Mouse (Mus musculus) limb, embryonic 14.5 days (tissue): Measurements from ENCODE around the gene Foxn1. TPM values are rescaled to one million over a fixed set of nuclear protein-coding genes. Genes with fewer than 3 reads are reported as not detected.

Experiments used
- ATAC-seq: fragments of 200-750 bp; cut with Nextera tagmentation; 2 replicates; pipeline ENCODE4 v1.8.0; 2017; ENCODE audit warnings: low read depth, moderate number of reproducible peaks, moderate TSS enrichment; ENCODE audit not compliant: low FRiP score
- DNase-seq: peaks from one replicate; pipeline ENCODE4 v3.0.0-alpha.2; 2015; ENCODE audit warnings: low spot score
- H3K27ac ChIP-seq: fragments of 300-500 bp; sonication (generic); replicated peaks from 2 replicates; pipeline ENCODE4 v1.5.1; 2014; ENCODE audit warnings: low read depth, mild to moderate bottlenecking, low read length, moderate library complexity, mixed read lengths
- H3K27me3 ChIP-seq: fragments of 300-500 bp; sonication (generic); 2 replicates; pipeline ENCODE4 v1.6.1; 2014; ENCODE audit warnings: low read length, mixed read lengths; ENCODE audit not compliant: control insufficient read depth, insufficient read depth
- H3K36me3 ChIP-seq: fragments of 300-500 bp; sonication (generic); 2 replicates; pipeline ENCODE4 v1.6.1; 2014; ENCODE audit warnings: mild to moderate bottlenecking, low read length, moderate library complexity, mixed read lengths; ENCODE audit not compliant: control insufficient read depth, insufficient read depth
- H3K4me1 ChIP-seq: fragments of 300-500 bp; sonication (generic); 2 replicates; pipeline ENCODE4 v1.6.1; 2014; ENCODE audit warnings: antibody characterized with exemption, low read length, mixed read lengths; ENCODE audit not compliant: control insufficient read depth, insufficient read depth
- H3K4me2 ChIP-seq: fragments of 300-500 bp; sonication (generic); replicated peaks from 2 replicates; pipeline ENCODE4 v1.6.1; 2014; ENCODE audit warnings: low read depth, mild to moderate bottlenecking, low read length, moderate library complexity; ENCODE audit not compliant: severe bottlenecking
- H3K4me3 ChIP-seq: fragments of 300-500 bp; sonication (generic); replicated peaks from 2 replicates; pipeline ENCODE4 v1.5.1; 2014; ENCODE audit warnings: low read length
- H3K9ac ChIP-seq: fragments of 300-500 bp; sonication (generic); 2 replicates; pipeline ENCODE4 v1.6.1; 2014; ENCODE audit warnings: mild to moderate bottlenecking, low read depth, low read length, moderate library complexity; ENCODE audit not compliant: severe bottlenecking
- H3K9me3 ChIP-seq: fragments of 300-500 bp; sonication (generic); 2 replicates; pipeline ENCODE4 v1.6.1; 2016; ENCODE audit warnings: low read length; ENCODE audit not compliant: control insufficient read depth
- POLR2A ChIP-seq: fragments of 200-500 bp; IDR thresholded peaks from 2 replicates; pipeline ENCODE4 v1.8.0; 2012; ENCODE audit warnings: inconsistent platforms, mild to moderate bottlenecking, moderate library complexity, borderline replicate concordance; ENCODE audit not compliant: insufficient read depth, insufficient read length; ENCODE audit errors: extremely low read depth
- WGBS: fragments of 180-500 bp; shearing (Covaris S2); extraction: QIAGEN DNeasy Blood & Tissue Kit; methylation state at CpG from one replicate; pipeline ENCODE4 v1.1.7; 2014; 5-methylcytosine and 5-hydroxymethylcytosine counted together
- polyA plus RNA-seq, 2 experiments: library from polyadenylated mRNA; depleted of rRNA in 1 of 2; stranded (reverse) in 1 of 2; unstranded in 1 of 2; fragments of >200 nt; fragmentation: Nextera tagmentation in 1 of 2; extraction: Ambion mirVana in 1 of 2; gene quantifications; 2 replicates each; pipeline versions ENCODE4 v1.2.1 to v1.2.3; 2012 to 2014

Foxn1 gene
- polyA plus RNA-seq, 2 experiments = 0.96 to 1.9 TPM

DNA sequence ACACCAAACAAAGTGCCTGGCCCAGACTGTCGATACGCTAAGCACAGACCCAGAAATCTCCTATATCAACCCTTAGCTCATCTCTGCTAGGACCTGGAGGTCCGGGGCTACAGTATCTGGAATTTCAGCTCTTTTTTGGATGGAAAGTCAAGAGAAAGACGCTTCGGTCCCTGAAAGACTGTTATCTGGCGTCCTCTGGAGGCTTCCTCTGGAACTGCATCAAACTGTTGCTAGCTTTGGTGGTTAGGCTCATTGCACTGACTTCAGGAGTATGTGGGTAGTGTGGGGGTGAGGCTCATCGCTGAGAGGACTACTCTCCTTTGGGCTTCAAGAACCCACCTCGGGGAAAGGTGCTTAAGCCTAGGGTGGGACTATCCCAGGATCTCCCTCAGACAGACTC lies 13.3 kb upstream of the Foxn1 start:
- ATAC-seq (peak; percentile 34; the same call in 1 of the 2 replicates), DNase-seq (peak; percentile 84)
- Histone ChIP-seq H3K9ac (no peak overlapping the region), H3K4me1 (no peaks in the 10 kb centered on the region; the same call in 1 of the 2 replicates), H3K4me2 (no peak overlapping the region), H3K36me3 (no peaks in the 10 kb centered on the region), H3K27ac (no peak overlapping the region), H3K27me3 (no peaks in the 10 kb centered on the region), H3K9me3 (no peaks in the 10 kb centered on the region), H3K4me3 (no peak overlapping the region)
- 16% methylated on average over 8 of the region's 8 CpGs for WGBS
- no peak for TF ChIP-seq POLR2A

DNA sequence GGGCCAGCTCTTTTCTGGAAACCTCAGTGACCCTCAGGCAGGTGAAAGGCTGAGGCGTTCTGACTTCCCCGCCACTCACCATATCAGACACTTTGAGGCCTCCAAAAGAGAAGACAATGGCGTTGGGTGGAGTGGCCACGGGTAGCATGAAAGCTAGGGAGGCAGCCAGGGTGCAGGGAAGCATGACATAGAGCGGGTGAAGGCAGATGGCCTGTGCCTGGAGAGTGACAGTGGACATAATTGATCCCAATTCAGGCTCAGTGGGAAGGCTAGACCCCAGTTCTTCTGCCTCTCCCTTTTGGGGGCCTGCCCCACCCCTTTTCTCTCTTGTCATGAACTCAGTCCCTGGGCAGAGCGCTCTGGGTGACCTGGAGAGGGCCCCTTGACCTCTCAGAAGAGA lies 11.9 kb upstream of the Foxn1 start:
- no peak for DNase-seq
- whole genome bisulfite sequencing = 76% methylated on average over 6 of the region's 6 CpGs
- no peaks in the 10 kb centered on the region for H3K9me3 ChIP-seq
- no peak overlapping the region for H3K4me3 ChIP-seq
- no peaks in the 10 kb centered on the region; the same call in 1 of the 2 replicates for H3K4me1 ChIP-seq
- no peak overlapping the region for H3K9ac ChIP-seq
- H3K4me2 ChIP-seq = no peak overlapping the region
- TF ChIP-seq POLR2A = no peak
- no peaks in the 10 kb centered on the region for H3K27me3 ChIP-seq
- H3K27ac ChIP-seq = no peak overlapping the region
- no peaks in the 10 kb centered on the region for H3K36me3 ChIP-seq
- ATAC-seq = no peak

DNA sequence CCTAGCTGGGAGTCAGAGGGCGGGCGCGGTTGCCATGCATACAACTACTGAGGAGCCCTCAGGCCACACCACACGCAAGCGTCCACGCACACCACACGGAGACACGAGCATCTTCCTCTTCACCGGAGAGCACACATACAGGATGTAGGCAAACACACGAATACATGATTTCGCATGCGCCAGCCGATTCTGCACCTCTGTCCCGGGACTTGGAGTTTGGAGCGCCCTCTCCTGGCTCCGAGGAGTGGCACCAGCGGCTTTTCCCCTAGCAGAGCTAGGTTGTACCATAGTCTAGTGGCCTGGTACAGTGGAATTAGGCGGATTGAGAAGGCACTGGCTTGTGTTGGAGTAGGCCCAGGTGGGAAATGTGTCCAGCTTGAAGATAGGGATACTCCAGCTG lies 11.0 kb upstream of the Foxn1 start:
- Histone ChIP-seq H3K4me1 (no peaks in the 10 kb centered on the region; the same call in 1 of the 2 replicates), H3K27ac (no peak overlapping the region), H3K4me2 (peak overlapping the region; percentile 43), H3K9ac (0 out of 2 replicates have a peak overlapping the region, but pooled peaks have one; percentile 12), H3K36me3 (no peaks in the 10 kb centered on the region), H3K9me3 (no peaks in the 10 kb centered on the region), H3K27me3 (no peaks in the 10 kb centered on the region), H3K4me3 (peak overlapping the region; percentile 16; the same call in 1 of the 2 replicates)
- peak; percentile 69 for DNase-seq
- no peak for TF ChIP-seq POLR2A
- peak; percentile 76 for ATAC-seq
- 11% methylated on average over 18 of the region's 18 CpGs for WGBS

DNA sequence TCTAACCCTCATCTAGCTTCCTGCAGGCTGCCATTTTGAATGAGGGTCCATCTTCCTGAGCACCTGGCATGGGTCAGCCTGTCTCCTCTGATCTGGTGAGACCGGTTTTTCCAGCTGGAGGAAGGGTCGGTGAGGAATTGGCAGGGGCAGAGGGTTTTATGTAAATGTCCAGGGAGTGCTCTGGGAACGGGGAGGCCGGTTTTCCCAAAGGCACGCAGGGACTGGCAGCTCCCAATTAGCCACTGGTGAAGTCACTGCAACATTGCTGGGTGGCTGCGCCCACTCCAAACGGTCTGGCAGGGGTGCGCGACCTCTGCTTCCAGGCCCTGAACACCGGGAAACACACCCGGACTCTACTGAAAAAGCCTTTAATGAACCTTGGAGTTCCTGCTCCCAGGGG lies 10.6 kb upstream of the Foxn1 start:
- DNase-seq = no peak
- H3K4me3 ChIP-seq = 0 out of 2 replicates have a peak overlapping the region, but pooled peaks have one; percentile 16
- H3K9ac ChIP-seq = no peak overlapping the region
- no peak for TF ChIP-seq POLR2A
- no peak for ATAC-seq
- H3K27ac ChIP-seq = no peak overlapping the region
- H3K4me1 ChIP-seq = no peaks in the 10 kb centered on the region; the same call in 1 of the 2 replicates
- H3K9me3 ChIP-seq = no peaks in the 10 kb centered on the region
- H3K4me2 ChIP-seq = peak overlapping the region; percentile 43
- no peaks in the 10 kb centered on the region for H3K36me3 ChIP-seq
- no peaks in the 10 kb centered on the region for H3K27me3 ChIP-seq
- 35% methylated on average over 11 of the region's 11 CpGs for WGBS

DNA sequence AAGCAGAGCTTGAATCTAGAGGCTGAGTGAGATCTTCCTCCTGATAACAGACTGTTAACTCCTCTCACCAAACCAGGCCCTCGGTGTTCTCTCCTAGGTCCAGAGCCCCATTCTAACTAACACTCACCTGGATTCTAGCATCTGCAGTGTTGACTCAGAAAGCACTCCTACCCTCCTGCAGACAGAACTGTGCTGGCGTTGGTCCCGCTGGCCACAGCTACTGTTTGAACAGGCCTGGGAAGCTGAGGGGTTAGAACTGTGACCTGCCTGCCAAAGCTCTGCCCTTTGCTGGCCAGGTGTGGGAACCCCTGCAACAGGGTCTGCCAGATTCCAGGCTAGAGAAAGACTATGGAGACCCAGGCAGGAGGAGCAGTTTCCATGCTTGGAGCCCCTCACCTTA lies 6.4 kb upstream of the Foxn1 start:
- ATAC-seq (no peak), DNase-seq (no peak)
- H3K4me3 ChIP-seq = no peak overlapping the region
- no peaks in the 10 kb centered on the region for H3K27me3 ChIP-seq
- no peaks in the 10 kb centered on the region for H3K36me3 ChIP-seq
- no peak overlapping the region for H3K4me2 ChIP-seq
- no peaks in the 10 kb centered on the region for H3K9me3 ChIP-seq
- no peak overlapping the region for H3K9ac ChIP-seq
- TF ChIP-seq POLR2A = no peak
- H3K4me1 ChIP-seq = no peaks in the 10 kb centered on the region; the same call in 1 of the 2 replicates
- WGBS = 74% methylated on average over 3 of the region's 3 CpGs
- H3K27ac ChIP-seq = no peak overlapping the region

DNA sequence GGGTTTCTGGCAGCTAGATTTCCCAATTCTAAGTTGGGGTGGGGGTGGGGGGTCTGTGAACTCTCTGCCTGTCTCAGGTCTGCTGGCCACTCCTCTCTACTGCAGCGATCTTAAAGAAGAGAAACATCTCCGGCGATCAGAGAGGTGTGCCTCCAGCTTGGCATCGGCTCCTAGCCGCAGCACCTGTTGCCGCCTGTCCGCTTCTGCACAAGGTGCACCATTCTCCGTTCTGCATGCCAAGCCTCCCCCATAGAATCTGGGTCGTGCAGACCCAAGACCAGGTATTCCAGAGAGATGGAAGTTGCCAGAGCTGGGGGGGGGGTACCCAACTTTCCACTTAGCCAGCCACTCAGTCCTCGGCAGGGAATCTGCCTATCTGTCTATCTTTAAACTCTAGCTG lies 582 bp downstream of the Foxn1 start:
- 74% methylated on average over 10 of the region's 10 CpGs for WGBS
- Histone ChIP-seq H3K4me1 (no peaks in the 10 kb centered on the region), H3K4me3 (no peak overlapping the region), H3K4me2 (no peak overlapping the region), H3K27ac (no peak overlapping the region), H3K9ac (no peak overlapping the region), H3K27me3 (no peaks in the 10 kb centered on the region), H3K9me3 (no peaks in the 10 kb centered on the region), H3K36me3 (no peaks in the 10 kb centered on the region)
- no peak for ATAC-seq
- DNase-seq = no peak
- no peak for TF ChIP-seq POLR2A
